Mouse (Mus musculus) liver, embryonic 11.5 days (tissue): ENCODE measurements around the gene Tmem79. TPM values are rescaled to one million over a fixed set of nuclear protein-coding genes. Genes with fewer than 3 reads are reported as not detected.
A peak's percentile ranks its signal among the peaks of the same experiment; 100 is the strongest.
"Not testable (repeated sequence)": the region's sequence is repeated elsewhere in the genome, so short reads cannot be mapped to it uniquely, and the experiment has no call there.

Experiments used
- ATAC-seq: fragments of 200-750 bp; cut with Nextera tagmentation; replicated peaks from 2 replicates; pipeline ENCODE4 v1.8.0; 2017; ENCODE audit warnings: moderate number of reproducible peaks, mild to moderate bottlenecking, moderate TSS enrichment, moderate library complexity; ENCODE audit not compliant: low FRiP score
- DNase-seq: peaks from one replicate; pipeline ENCODE4 v3.0.0-alpha.2; 2017; ENCODE audit warnings: low spot score
- H3K27ac ChIP-seq: fragments of 300-500 bp; sonication (generic); 2 replicates; pipeline ENCODE4 v1.5.1; 2014; ENCODE audit warnings: mild to moderate bottlenecking, low read depth, low read length, control low read depth
- H3K27me3 ChIP-seq: fragments of 300-500 bp; sonication (generic); replicated peaks from 2 replicates; pipeline ENCODE4 v1.6.1; 2014; ENCODE audit warnings: low read length, mixed read lengths; ENCODE audit not compliant: control insufficient read depth, insufficient read depth
- H3K36me3 ChIP-seq: fragments of 300-500 bp; sonication (generic); 2 replicates; pipeline ENCODE4 v1.6.1; 2014; ENCODE audit warnings: mild to moderate bottlenecking, low read length, moderate library complexity, mixed read lengths; ENCODE audit not compliant: control insufficient read depth, insufficient read depth
- H3K4me1 ChIP-seq: fragments of 300-500 bp; sonication (generic); replicated peaks from 2 replicates; pipeline ENCODE4 v1.6.1; 2014; ENCODE audit warnings: low read length, mixed read lengths; ENCODE audit not compliant: control insufficient read depth, insufficient read depth
- H3K4me2 ChIP-seq: fragments of 300-500 bp; sonication (generic); 2 replicates; pipeline ENCODE4 v1.6.1; 2014; ENCODE audit warnings: mild to moderate bottlenecking, control low read depth, moderate library complexity
- H3K4me3 ChIP-seq: fragments of 300-500 bp; sonication (generic); 2 replicates; pipeline ENCODE4 v1.5.1; 2014; ENCODE audit warnings: low read depth, low read length, control low read depth
- H3K9ac ChIP-seq: fragments of 300-500 bp; sonication (generic); 2 replicates; pipeline ENCODE4 v1.6.1; 2014; ENCODE audit warnings: low read depth, low read length, control low read depth
- H3K9me3 ChIP-seq: fragments of 300-500 bp; sonication (generic); 2 replicates; pipeline ENCODE4 v1.6.1; 2016; ENCODE audit warnings: low read length, inconsistent platforms, mixed read lengths; ENCODE audit not compliant: control insufficient read depth
- WGBS: fragments of 180-500 bp; shearing (Covaris S2); extraction: QIAGEN DNeasy Blood & Tissue Kit; methylation state at CpG from one replicate; pipeline ENCODE4 v1.1.7; 2014; 5-methylcytosine and 5-hydroxymethylcytosine counted together
- polyA plus RNA-seq: library from polyadenylated mRNA; unstranded; fragments of >200 nt; fragmentation: Nextera tagmentation; extraction: Ambion mirVana; gene quantifications from 2 replicates; pipeline ENCODE4 v1.2.1, GENCODE M21; 2014

Gene Tmem79
- polyA plus RNA-seq: 2.0 TPM in 2 replicates

GRCm38 (mm10) chr3:88336058-88337013 lies at the start of gene Tmem79, which contains the start of gene Smg5:
TSS of gene Tmem79 (minus strand) at chr3:88336148.
TSS of gene Smg5 (plus strand) at chr3:88336260.
- H3K36me3 ChIP-seq: peaks cover 2% of the 10 kb centered on the region; the same call in 1 of the 2 replicates
- H3K4me1 ChIP-seq: peaks cover 44% of the 10 kb centered on the region
- H3K27me3 ChIP-seq: no peaks in the 10 kb centered on the region
- H3K4me2 ChIP-seq: peak within 1 kb of the TSS; percentile 83
- H3K27ac ChIP-seq: peak within 1 kb of the TSS; percentile 97
- DNase-seq (peak; percentile 98), ATAC-seq (peak; percentile 87)
- 2% methylated on average over 59 of the region's 66 CpGs for WGBS
- H3K9me3 ChIP-seq: no peaks in the 10 kb centered on the region
- H3K9ac ChIP-seq: peak within 1 kb of the TSS; percentile 95
- peak within 1 kb of the TSS; percentile 86 for H3K4me3 ChIP-seq

GRCm38 (mm10) chr3:88384364-88384763 lies 48.4 kb upstream of the Tmem79 start, which contains the start of gene Bglap:
TSS of gene Bglap (minus strand) at chr3:88384464.
- no peaks in the 10 kb centered on the region for H3K27me3 ChIP-seq
- no peak for DNase-seq
- no peaks in the 10 kb centered on the region for H3K36me3 ChIP-seq
- H3K4me1 ChIP-seq: no peaks in the 10 kb centered on the region
- no peak within 1 kb of the TSS for H3K9ac ChIP-seq
- ATAC-seq: no peak
- H3K9me3 ChIP-seq: no peaks in the 10 kb centered on the region
- WGBS: 77% methylated on average over 5 of the region's 5 CpGs
- H3K4me3 ChIP-seq: no peak within 1 kb of the TSS
- H3K4me2 ChIP-seq: no peak within 1 kb of the TSS
- no peak within 1 kb of the TSS for H3K27ac ChIP-seq

- H3K27ac ChIP-seq, H3K36me3 ChIP-seq, H3K4me1 ChIP-seq, H3K27me3 ChIP-seq, H3K9ac ChIP-seq, DNase-seq, H3K9me3 ChIP-seq, H3K4me3 ChIP-seq, ATAC-seq: not testable (repeated sequence)
- peak overlapping the region; percentile 52 for H3K4me2 ChIP-seq
- 30% methylated on average over 1 of the region's 7 CpGs for WGBS
Observed at GRCm38 (mm10) chr3:88382383-88382782, 46.4 kb upstream of the Tmem79 start.

- H3K27me3 ChIP-seq, H3K27ac ChIP-seq, DNase-seq, H3K36me3 ChIP-seq, H3K9ac ChIP-seq, H3K9me3 ChIP-seq, H3K4me1 ChIP-seq: not testable (repeated sequence)
- ATAC-seq: peak; percentile 79
- H3K4me2 ChIP-seq: peak overlapping the region; percentile 52
- 12% methylated on average over 17 of the region's 22 CpGs for WGBS
- 0 out of 2 replicates have a peak overlapping the region, but pooled peaks have one; percentile 20 for H3K4me3 ChIP-seq
Observed at GRCm38 (mm10) chr3:88381389-88382315, 45.7 kb upstream of the Tmem79 start.

- H3K4me2 ChIP-seq, H3K9me3 ChIP-seq, H3K27ac ChIP-seq, H3K4me1 ChIP-seq, DNase-seq, H3K27me3 ChIP-seq, H3K36me3 ChIP-seq, H3K9ac ChIP-seq, H3K4me3 ChIP-seq, ATAC-seq: not testable (repeated sequence)
- 72% methylated on average over 4 of the region's 5 CpGs for WGBS
Observed at GRCm38 (mm10) chr3:88378599-88378998, 42.7 kb upstream of the Tmem79 start, which contains the start of gene Bglap2. TSS of gene Bglap2 (minus strand) at chr3:88378699.

- not testable (repeated sequence) for H3K4me1 ChIP-seq, H3K4me3 ChIP-seq, H3K9ac ChIP-seq, DNase-seq, ATAC-seq, H3K27ac ChIP-seq, H3K9me3 ChIP-seq, H3K36me3 ChIP-seq, H3K27me3 ChIP-seq
- H3K4me2 ChIP-seq: peak overlapping the region; percentile 31; the same call in 1 of the 2 replicates
- WGBS: 32% methylated on average over 5 of the region's 7 CpGs
Observed at GRCm38 (mm10) chr3:88376644-88377043, 40.7 kb upstream of the Tmem79 start.

- ATAC-seq: peak; percentile 91
- not testable (repeated sequence) for H3K27me3 ChIP-seq, H3K4me1 ChIP-seq, H3K9me3 ChIP-seq, H3K4me3 ChIP-seq, H3K36me3 ChIP-seq, H3K9ac ChIP-seq, DNase-seq, H3K27ac ChIP-seq
- H3K4me2 ChIP-seq: peak overlapping the region; percentile 31
- 11% methylated on average over 18 of the region's 19 CpGs for WGBS
Observed at GRCm38 (mm10) chr3:88375750-88376626, 40.0 kb upstream of the Tmem79 start.
